ENCODE assay signal across 22 mouse cellular contexts in the genomic region with DNA sequence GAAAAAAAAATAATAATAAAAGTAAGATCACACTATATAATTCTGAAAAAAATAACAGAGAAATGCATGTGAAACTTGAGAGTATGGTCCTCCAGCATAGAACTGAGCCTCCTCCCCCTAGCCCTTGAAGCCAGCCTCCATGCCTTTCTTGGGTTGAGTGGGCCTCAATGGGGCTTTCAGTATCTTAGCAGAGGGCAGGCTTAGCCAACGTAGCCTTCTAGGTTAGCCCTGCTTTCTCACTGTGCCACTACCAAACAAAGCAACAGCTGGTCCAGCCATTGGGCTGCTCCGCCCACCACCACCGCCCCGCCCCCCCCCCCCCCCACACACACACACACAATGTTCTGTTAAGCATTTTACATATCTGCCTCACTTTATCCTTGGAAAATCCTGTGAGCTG. TPM values are rescaled to one million over a fixed set of nuclear protein-coding genes. Genes with fewer than 3 reads are reported as not detected.
DNase-seq lines count a peak whose midpoint lies in the region; ATAC-seq and TF ChIP-seq lines count a peak whose summit lies in the region.
"Had no signal": no experiment of that assay in that cellular context is flagged by ENCODE, and none has a peak within 500 bp of the region (broad histone marks: within the 10 kb centered on the region; RNA-seq: fewer than 3 reads in every experiment).

No protein-coding gene starts in this region.

- peak; percentile 31; the same call in 1 of the 2 replicates for ATAC-seq in forebrain, embryonic 13.5 days
- no peak for ATAC-seq in forebrain, postnatal 0 days
- peak; percentile 63 for ATAC-seq in midbrain, embryonic 11.5 days (ENCODE audit: low FRiP score)
- no peak for ATAC-seq in midbrain, embryonic 15.5 days (replicated peaks)
- peak; percentile 72; the same call in 1 of the 2 replicates for ATAC-seq in limb, embryonic 11.5 days (ENCODE audit: insufficient number of reproducible peaks, low FRiP score, low TSS enrichment, low read depth)
- ATAC-seq: inflammation-experienced regulatory T-cells, adult 6 months had no signal

- H3K9ac ChIP-seq in forebrain, embryonic 13.5 days: no peak overlapping the region
- no peak overlapping the region for H3K9ac ChIP-seq in forebrain, postnatal 0 days
- H3K9ac ChIP-seq in midbrain, embryonic 11.5 days (ENCODE audit: low read length): no peak overlapping the region
- H3K9ac ChIP-seq in midbrain, embryonic 15.5 days: no peak overlapping the region
- no peak overlapping the region for H3K9ac ChIP-seq in limb, embryonic 11.5 days (ENCODE audit: low read length)
- H3K9ac ChIP-seq: embryonic facial prominence, embryonic 13.5 days; liver, embryonic 14.5 days; lung, embryonic 15.5 days had no signal

- H3K4me1 ChIP-seq in forebrain, embryonic 13.5 days: peaks cover 14% of the 10 kb centered on the region
- H3K4me1 ChIP-seq in forebrain, postnatal 0 days (ENCODE audit: insufficient read depth): no peaks in the 10 kb centered on the region
- H3K4me1 ChIP-seq in midbrain, embryonic 11.5 days (ENCODE audit: control insufficient read depth, insufficient read depth, low read length): peaks cover 14% of the 10 kb centered on the region
- peaks cover 8% of the 10 kb centered on the region for H3K4me1 ChIP-seq in midbrain, embryonic 15.5 days
- H3K4me1 ChIP-seq in limb, embryonic 11.5 days (ENCODE audit: control insufficient read depth, insufficient read depth, low read length): peaks cover 15% of the 10 kb centered on the region; the same call in 1 of the 2 replicates
- H3K4me1 ChIP-seq: lung, embryonic 15.5 days had no signal

- no peak for TF ChIP-seq CTCF in forebrain, postnatal 0 days (IDR thresholded peaks at IDR 0.05; ENCODE audit: low read depth)

- H3K9me3 ChIP-seq in forebrain, embryonic 13.5 days (replicated peaks): 0 out of 2 replicates have a peak, but pooled peaks cover 4% of the 10 kb centered on the region
- H3K9me3 ChIP-seq in forebrain, postnatal 0 days (ENCODE audit: low read length): no peaks in the 10 kb centered on the region
- H3K9me3 ChIP-seq in midbrain, embryonic 11.5 days (ENCODE audit: control insufficient read depth, low read length): peaks cover 3% of the 10 kb centered on the region; the same call in 1 of the 2 replicates
- H3K9me3 ChIP-seq in midbrain, embryonic 15.5 days: peaks cover 6% of the 10 kb centered on the region; the same call in 1 of the 2 replicates
- no peaks in the 10 kb centered on the region for H3K9me3 ChIP-seq in limb, embryonic 11.5 days (ENCODE audit: control insufficient read depth, low read length)
- H3K9me3 ChIP-seq: lung, embryonic 15.5 days had no signal

- no peaks in the 10 kb centered on the region for H3K36me3 ChIP-seq in forebrain, embryonic 13.5 days (ENCODE audit: poor library complexity, severe bottlenecking)
- no peaks in the 10 kb centered on the region for H3K36me3 ChIP-seq in forebrain, postnatal 0 days (ENCODE audit: insufficient read depth)
- no peaks in the 10 kb centered on the region for H3K36me3 ChIP-seq in midbrain, embryonic 11.5 days (ENCODE audit: control insufficient read depth, insufficient read depth, low read length)
- H3K36me3 ChIP-seq in midbrain, embryonic 15.5 days (replicated peaks): no peaks in the 10 kb centered on the region
- no peaks in the 10 kb centered on the region for H3K36me3 ChIP-seq in limb, embryonic 11.5 days (ENCODE audit: control insufficient read depth, insufficient read depth, low read length)
- H3K36me3 ChIP-seq: embryonic facial prominence, embryonic 13.5 days; lung, embryonic 15.5 days had no signal

- WGBS in forebrain, embryonic 13.5 days: 14% methylated on average over 2 of the region's 4 CpGs
- 44% methylated on average over 4 of the region's 4 CpGs for WGBS in forebrain, postnatal 0 days
- 6% methylated on average over 2 of the region's 4 CpGs for WGBS in midbrain, embryonic 11.5 days
- 25% methylated on average over 4 of the region's 4 CpGs for WGBS in midbrain, embryonic 15.5 days
- WGBS in limb, embryonic 11.5 days: 38% methylated on average over 4 of the region's 4 CpGs

- H3K27ac ChIP-seq in forebrain, embryonic 13.5 days: no peak overlapping the region
- no peak overlapping the region for H3K27ac ChIP-seq in forebrain, postnatal 0 days (ENCODE audit: low read depth, low read length)
- no peak overlapping the region for H3K27ac ChIP-seq in midbrain, embryonic 11.5 days (ENCODE audit: low read depth, low read length)
- no peak overlapping the region for H3K27ac ChIP-seq in midbrain, embryonic 15.5 days
- H3K27ac ChIP-seq in limb, embryonic 11.5 days (replicated peaks; ENCODE audit: low read depth, low read length): no peak overlapping the region; the same call in 1 of the 2 replicates
- H3K27ac ChIP-seq: embryonic facial prominence, embryonic 13.5 days; heart, adult 2 months; liver, embryonic 14.5 days; lung, embryonic 15.5 days had no signal

- no peaks in the 10 kb centered on the region for H3K27me3 ChIP-seq in forebrain, embryonic 13.5 days
- no peaks in the 10 kb centered on the region for H3K27me3 ChIP-seq in forebrain, postnatal 0 days (ENCODE audit: insufficient read depth, low read length)
- H3K27me3 ChIP-seq in midbrain, embryonic 11.5 days (ENCODE audit: control insufficient read depth, insufficient read depth, low read length): no peaks in the 10 kb centered on the region
- no peaks in the 10 kb centered on the region for H3K27me3 ChIP-seq in midbrain, embryonic 15.5 days (replicated peaks)
- H3K27me3 ChIP-seq in limb, embryonic 11.5 days (ENCODE audit: control insufficient read depth, insufficient read depth, low read length): no peaks in the 10 kb centered on the region
- H3K27me3 ChIP-seq: embryonic facial prominence, embryonic 13.5 days; lung, embryonic 15.5 days had no signal

- DNase-seq in forebrain, postnatal 0 days: no peak
- no peak for DNase-seq in midbrain, embryonic 11.5 days (ENCODE audit: low spot score, missing footprints)
- DNase-seq in limb, embryonic 11.5 days (ENCODE audit: low spot score): no peak
- no peak for DNase-seq in cerebellum, postnatal 10 days
- no peak for DNase-seq in adrenal gland, adult 2 months
- DNase-seq: cerebellum, adult 11-12 months; cerebellum, postnatal 36 days; gastrocnemius, postnatal 10 days; heart, adult 2 months; heart, postnatal 36 days; kidney, adult 2 months; kidney, postnatal 4 days; layer of hippocampus, adult 9-11 months; lung, postnatal 4 days; spleen, adult 18-20 months; thymus, postnatal 36 days had no signal

- no peak overlapping the region for H3K4me2 ChIP-seq in forebrain, embryonic 13.5 days
- H3K4me2 ChIP-seq in forebrain, postnatal 0 days (ENCODE audit: low read depth): no peak overlapping the region
- H3K4me2 ChIP-seq in midbrain, embryonic 11.5 days: no peak overlapping the region
- no peak overlapping the region for H3K4me2 ChIP-seq in midbrain, embryonic 15.5 days
- H3K4me2 ChIP-seq in limb, embryonic 11.5 days (ENCODE audit: low read depth, severe bottlenecking): no peak overlapping the region
- H3K4me2 ChIP-seq: embryonic facial prominence, embryonic 13.5 days; lung, embryonic 15.5 days had no signal

- no peak overlapping the region for H3K4me3 ChIP-seq in forebrain, embryonic 13.5 days
- no peak overlapping the region for H3K4me3 ChIP-seq in forebrain, postnatal 0 days (ENCODE audit: low read depth, low read length)
- no peak overlapping the region for H3K4me3 ChIP-seq in midbrain, embryonic 11.5 days (ENCODE audit: low read depth, low read length)
- H3K4me3 ChIP-seq in midbrain, embryonic 15.5 days: no peak overlapping the region
- H3K4me3 ChIP-seq in limb, embryonic 11.5 days (ENCODE audit: low read depth, low read length): no peak overlapping the region
- H3K4me3 ChIP-seq: embryonic facial prominence, embryonic 13.5 days; heart, adult 2 months; lung, embryonic 15.5 days had no signal

RNA-seq across cellular contexts. Expression of a gene that starts 56.1 kb away (rescaled TPM):
- 1.8 TPM in 2 replicates for polyA plus RNA-seq in forebrain, embryonic 13.5 days (2015; fragmentation: Nextera tagmentation; extraction: Ambion mirVana)
- 12.9 and 19.0 TPM in 2 replicates for total RNA-seq in forebrain, postnatal 0 days (2014; rRNA removed)
- 2.5 and 3.8 TPM in 2 replicates for polyA plus RNA-seq in forebrain, postnatal 0 days (2015; fragmentation: Nextera tagmentation; extraction: Ambion mirVana)
- 0.68 and 0.96 TPM in 2 replicates for polyA plus RNA-seq in midbrain, embryonic 11.5 days (2014; fragmentation: Nextera tagmentation; extraction: Ambion mirVana)
- 2.2 and 2.5 TPM in 2 replicates for polyA plus RNA-seq in midbrain, embryonic 15.5 days (2015; fragmentation: Nextera tagmentation; extraction: Ambion mirVana)
- 4.0 and 4.4 TPM in 2 replicates for polyA plus RNA-seq in limb, embryonic 11.5 days (2014; fragmentation: Nextera tagmentation; extraction: Ambion mirVana)
- 1 to 10 TPM in 1 of 2 experiments, under 1 TPM in 1; 0.28 to 1.3 TPM for total RNA-seq in adrenal gland, adult 2 months (2021)
- polyA plus RNA-seq in adrenal gland, adult 2 months (2012; rRNA removed): 0.77 TPM in 1 of 2 replicates, not detected in the other

Comparison
In these comparisons a context has a peak if more than half of its experiments do, and no peak if none do; other contexts are left out.
1. ATAC-seq: peak in forebrain, embryonic 13.5 days (single experiment), midbrain, embryonic 11.5 days (single experiment) and limb, embryonic 11.5 days (single experiment); none in forebrain, postnatal 0 days (single experiment) and midbrain, embryonic 15.5 days (single experiment).